Mouse (Mus musculus): Measurements from ENCODE around the gene Adamtsl4.
A peak's percentile ranks its signal among the peaks of the same experiment; 100 is the strongest.
"Not testable (repeated sequence)": the region's sequence is repeated elsewhere in the genome, so short reads cannot be mapped to it uniquely, and the experiment has no call there.

Adamtsl4 gene

DNA sequence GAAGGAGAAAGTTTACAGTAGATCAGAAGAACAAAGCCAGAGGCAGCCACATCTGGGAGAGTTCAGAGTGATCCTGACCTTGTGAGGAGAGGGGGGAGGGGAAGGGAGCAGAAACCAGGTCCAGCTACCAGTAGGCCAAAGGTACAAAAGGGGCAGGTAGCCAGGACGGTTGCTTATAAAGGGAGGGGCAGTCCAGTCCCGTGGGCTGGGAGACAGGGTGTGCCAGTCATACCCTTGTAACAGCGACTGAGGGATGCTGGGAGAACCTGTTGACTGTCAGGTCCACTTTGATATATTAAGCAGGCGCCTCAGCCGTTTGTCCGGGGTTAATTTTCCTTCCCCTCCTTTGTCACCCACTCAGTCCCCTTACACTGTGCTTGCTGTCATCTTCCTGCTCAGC, 12.9 kb downstream of the Adamtsl4 start:
- DNase-seq: no peak

DNA sequence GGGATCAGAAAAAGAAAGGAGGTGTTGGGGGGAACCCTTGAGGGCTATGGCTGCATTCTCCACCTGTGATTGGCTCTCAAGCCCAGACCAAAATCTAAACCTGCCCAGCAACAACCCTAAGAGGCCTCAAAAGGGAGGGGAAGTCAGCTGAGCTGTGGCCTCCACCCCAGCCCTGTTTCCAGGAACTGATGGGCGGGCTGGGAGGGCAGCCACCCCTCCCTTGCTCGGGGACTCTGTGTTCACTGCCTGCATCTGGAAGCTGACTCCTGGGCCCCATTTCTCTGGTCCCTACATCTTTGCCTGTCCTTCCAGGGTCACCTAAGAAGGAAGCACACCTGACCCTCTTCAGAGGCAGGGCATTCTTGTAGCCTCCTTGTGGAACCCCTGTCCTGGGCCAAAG, 13.5 kb downstream of the Adamtsl4 start:
- DNase-seq: no peak

DNA sequence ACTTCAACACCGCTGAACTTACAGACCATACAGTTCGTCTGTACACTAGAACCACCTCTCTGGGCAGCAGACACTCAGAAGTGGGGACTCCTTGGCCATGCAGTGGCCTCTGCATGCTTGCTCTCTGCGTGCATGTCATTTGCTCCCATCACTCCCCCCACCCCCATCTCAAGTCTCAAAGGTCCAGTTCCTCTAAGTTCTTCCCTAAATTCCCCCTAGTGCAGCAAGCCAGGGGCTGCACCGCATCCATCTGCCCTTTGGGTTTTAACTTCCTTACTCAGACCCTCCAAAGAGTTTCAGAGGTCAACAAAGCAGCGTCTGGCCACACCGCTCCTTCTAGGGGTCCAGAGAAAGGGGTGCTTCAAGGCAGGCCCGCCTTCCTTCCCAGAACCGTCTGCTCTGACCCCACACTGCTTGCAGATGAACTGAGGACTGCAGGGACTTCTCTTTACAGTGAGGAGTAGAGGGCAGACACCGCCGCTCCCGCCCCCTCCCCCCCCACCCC, 14.0 kb downstream of the Adamtsl4 start:
- no peak for DNase-seq

DNA sequence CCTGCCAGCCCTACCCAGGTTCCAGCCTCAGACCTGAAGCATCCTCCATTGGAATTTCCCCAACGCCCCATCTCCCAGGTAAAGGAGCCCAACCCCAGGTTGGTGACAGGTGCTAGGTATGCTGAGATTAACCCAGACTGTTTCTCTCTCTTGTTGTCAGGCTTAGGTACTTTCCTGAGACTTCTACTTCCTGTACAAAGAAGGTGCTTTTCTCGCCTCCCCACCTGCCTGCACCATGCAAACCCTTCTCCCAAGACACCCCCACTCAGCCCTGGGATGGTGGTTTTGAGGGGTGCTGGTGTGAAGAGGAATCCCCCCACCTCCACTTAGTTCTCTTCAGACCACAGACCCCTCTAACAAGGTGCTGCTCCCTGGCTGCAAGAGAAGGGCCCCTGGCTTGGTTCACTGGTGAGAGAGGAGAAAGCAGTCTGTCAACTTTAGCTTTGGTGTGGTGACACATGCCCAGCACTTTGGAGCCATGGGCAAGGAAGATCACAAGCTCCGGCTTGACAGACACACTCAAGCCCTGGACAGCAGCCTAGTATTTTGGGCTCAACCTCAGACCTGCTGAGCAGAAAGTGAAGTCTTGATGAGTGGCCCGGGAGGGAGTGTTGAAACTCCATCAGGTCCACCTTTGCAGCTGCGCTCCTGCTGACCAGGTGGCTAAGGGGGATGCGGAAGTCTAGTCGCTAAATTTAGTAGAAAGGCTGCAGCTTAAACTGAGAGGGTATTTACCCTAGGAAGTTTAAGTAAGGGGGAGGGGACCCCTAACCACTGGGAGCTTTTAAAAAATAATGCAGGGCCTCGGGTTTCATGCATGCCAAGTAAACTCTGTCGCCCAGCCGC, 14.6 kb downstream of the Adamtsl4 start:
- no peak for DNase-seq

DNA sequence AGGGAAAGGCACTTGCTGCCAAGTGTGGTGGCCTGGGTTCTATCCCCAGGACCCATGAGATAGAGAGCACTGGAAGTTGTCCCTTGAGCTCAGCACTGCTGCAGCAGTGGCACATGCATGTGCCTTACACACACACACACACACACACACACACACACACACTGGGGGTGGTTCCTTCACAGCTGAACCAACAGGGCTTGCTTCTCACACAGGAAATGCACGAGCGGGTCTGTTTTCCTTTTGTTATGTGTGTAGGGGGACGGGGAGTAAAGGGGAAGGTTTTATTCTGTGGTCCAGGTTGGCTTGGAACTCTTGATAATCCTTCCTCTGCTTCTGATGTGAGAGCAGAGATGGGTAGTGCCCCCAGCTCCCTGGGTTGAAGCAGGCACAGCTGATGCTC, 15.3 kb downstream of the Adamtsl4 start:
- no peak for DNase-seq

DNA sequence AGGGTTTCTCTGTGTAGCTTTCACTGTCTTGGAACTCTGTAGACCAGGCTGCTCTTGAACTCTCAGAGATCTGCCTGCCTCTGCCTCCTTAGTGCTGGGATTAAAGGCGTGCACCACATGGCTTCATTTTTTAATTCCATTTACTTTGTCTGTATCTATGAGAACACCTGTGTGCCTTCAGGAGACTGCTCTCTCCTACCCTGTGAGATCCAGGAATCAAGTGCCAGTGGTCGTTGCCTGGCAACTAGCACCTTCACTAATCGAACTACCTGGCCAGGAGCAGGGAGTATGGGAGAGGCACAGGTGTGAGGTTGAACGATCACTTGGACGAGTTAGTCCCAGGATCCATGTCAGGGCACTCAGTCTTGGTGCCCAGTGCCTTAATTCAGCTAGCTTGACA, 16.5 kb downstream of the Adamtsl4 start:
- DNase-seq: no peak

DNA sequence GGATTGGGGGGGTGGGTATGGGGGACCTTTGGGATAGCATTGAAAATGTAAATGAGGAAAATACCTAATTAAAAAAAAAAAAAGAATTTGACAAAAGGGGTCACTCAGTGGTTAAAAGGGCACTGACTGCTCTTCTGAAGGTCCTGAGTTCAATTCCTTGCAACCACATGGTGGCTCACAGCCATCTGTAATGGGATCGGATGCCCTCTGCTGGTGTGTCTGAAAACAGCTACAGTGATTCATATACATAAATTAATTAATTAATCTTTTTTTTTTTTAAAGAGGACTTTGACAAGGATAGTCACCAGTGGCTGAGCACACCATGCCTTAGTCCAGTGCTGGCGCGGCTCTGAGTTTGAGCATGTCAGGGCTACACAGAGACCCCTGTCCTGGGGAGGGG, 17.3 kb downstream of the Adamtsl4 start:
- DNase-seq: not testable (repeated sequence)

DNA sequence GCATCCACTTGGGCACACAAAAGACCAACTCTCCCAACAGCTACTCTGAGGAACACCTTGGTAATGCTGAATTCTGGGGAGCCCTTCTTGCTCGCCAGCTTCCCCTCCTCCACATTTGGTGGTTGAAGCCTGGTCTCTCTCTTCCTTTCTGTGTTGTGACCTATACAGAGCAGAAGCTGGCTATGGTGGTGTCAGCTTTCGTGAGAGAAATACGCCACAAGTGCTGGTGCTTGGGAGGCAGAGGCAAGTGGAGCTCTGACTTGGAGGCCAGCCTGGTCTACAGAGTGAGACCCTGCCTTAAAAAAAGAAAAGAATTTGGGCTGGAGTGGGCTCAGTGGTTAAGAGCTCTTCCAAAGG, 18.4 kb downstream of the Adamtsl4 start:
- DNase-seq: no peak

DNA sequence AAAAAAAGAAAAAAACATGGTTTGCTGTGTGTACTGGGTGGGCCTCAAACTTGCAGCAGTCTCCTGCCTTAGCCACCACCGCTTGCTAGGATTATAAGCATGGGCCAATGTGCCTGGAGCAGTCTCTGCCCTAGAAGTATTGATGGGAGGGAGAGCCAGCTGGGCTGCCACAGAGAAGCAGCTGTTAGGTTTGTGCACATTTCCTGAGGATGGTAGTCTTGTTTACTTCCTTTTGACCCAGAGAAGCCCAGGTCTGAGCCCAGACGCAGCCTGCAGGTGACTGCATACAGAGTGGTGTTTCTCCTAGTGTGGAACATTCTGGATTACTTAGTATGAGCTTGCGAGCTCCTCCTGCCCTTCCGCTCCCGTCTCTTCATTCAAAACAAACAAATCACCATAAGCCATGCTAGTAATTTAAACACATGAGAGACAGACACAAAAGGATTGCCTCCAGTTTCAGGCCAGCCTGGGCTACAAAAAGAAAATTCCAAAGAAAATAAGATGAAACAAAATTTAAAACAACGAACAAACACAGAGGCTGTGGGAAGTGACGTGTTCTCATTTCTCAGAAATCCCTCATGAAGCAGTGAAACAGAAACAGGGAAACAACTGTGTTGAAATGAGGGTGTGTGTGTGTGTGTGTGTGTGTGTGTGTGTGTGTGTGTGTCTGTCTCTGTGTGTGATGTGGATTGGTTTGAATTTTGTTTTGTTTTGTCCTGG, 19.0 kb downstream of the Adamtsl4 start:
- no peak for DNase-seq

DNA sequence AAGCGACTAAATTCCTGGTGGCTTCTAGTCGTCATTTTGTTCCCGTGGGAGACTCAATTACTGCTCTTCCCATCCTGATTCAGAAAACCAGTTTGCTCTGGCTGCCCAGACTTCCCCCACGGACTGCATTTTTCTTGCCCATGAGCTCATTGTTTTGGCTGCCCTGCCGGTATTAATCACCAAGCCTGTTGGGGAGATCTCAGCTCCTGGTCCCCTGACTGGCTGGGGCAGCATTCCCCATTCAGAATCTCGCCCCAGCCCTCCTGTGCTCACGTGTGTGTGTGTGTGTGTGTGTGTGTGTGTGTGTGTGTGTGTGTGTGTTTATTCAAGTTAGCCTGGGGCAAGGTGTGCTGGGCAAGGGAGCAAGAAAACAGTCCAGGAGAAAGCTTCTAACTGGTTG, 19.7 kb downstream of the Adamtsl4 start:
- DNase-seq: peak; percentile 51

DNA sequence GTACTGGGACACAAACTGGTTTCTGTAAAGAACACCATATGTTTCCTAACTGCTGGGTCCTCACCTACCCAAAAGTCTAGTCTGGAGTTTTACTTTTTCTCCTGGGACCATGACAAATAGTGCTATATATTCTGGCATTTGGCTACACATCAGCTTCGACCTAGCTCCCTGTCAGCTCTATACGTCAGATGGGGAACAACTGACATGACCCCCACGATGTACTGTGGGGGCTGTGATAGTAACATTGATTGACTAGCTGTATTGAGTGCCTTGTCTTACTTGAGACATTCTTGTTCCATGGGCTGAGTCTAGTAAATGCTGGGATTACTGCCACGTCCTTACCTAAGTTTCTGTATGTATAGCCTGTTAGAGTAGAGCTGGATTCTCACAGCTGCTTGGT, 20.2 kb downstream of the Adamtsl4 start:
- DNase-seq: no peak

DNA sequence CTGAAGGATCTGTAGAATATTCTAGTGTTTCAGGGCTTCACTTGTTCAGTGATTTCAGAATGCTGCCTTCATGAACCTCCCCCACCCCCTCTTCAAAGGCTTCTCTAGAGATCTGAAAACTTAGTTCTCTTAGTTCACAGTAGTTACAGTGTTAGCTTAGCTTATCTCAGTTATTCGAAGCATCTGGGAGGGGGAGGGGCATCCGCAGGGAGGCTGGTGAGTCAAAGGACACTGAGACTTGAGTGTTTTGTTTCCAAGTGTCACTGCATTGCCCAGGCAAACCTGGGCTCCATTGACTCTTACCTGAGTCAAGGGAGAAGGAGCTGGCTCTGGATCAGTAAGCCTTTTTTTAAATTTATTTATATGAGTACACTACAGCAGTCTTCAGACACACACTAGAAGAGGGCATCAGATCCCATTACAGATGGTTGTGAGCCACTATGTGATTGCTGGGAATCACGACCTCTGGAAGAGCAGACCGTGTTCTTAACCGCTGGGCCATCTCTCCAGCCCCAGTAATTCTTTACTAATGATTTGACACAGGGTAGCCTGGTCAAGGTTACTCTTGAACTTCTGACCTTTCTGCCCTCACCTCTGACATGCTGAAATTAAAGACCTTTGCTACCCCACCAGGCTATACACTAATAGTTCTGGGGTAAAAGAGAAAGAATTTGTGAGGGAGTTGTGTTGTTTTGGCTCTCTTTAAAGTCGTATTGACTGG, 21.4 kb downstream of the Adamtsl4 start:
- no peak for DNase-seq

DNA sequence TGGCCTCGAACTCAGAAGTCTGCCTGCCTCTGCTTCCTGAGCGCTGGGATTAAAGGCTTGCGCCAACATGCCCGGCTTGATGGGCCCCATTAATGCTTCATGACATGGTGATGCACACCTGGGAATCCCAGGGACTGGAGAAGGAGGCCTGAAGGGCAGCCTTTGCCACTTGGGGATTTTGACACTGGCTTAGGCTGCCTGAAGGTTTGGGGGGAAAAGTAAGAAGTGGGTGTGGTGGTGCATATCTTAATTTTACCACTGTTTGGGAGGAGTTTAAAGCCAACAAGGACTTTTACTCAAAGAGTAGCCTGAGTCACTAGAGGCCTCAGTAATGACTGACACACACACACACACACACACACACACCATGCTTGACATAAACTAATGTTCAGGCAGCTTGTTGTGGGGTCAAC, 22.8 kb downstream of the Adamtsl4 start:
- no peak for DNase-seq

DNA sequence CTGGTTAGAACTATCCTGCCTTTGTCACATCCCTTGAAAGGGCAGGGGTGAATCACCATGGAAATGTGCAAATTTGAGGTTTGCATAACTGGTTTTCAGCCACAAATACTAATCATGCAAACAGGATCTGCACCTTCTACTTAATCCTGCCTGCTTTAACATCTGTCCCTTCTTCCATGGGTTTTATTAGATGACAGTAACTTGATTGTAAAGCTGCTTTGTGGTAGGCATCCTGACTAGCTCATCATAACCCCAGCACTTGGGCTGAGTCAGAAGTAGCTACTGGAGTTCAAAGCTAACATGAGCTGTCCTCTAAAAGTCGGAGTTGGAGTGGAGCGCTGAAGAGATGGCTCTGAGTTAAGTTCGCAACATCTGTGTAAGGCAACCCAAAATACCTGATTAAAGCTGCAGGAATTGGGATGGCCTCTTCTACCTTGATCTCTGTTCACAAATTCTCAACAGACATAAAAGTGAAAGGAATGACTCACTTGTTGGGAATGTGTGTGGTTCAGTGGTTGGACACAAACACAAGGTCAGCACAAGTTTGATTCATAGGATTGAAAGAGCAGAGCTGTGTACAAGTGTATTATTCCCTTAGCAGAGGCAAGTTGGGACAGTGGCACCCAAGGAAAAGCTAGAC, 23.6 kb downstream of the Adamtsl4 start:
- DNase-seq: no peak

DNA sequence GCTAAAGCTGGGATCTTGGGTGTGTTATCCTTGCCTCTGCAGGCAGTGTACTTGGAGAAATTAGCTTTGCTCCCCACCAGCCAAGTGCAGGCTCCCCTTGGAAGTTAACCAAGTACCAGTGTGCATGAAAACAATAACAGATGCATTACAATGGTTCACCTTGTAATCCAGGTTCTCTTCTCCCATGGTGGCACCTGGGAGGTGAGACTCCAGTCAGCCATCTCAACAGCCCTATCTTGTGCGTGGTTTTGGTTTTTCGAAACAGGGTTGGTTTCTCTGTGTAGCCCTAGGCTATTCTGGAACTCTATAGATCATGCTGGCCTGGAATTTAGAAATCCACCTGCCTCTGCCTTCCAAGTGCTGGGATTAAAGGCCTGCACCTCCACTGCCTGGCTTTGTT, 24.2 kb downstream of the Adamtsl4 start:
- no peak for DNase-seq

DNA sequence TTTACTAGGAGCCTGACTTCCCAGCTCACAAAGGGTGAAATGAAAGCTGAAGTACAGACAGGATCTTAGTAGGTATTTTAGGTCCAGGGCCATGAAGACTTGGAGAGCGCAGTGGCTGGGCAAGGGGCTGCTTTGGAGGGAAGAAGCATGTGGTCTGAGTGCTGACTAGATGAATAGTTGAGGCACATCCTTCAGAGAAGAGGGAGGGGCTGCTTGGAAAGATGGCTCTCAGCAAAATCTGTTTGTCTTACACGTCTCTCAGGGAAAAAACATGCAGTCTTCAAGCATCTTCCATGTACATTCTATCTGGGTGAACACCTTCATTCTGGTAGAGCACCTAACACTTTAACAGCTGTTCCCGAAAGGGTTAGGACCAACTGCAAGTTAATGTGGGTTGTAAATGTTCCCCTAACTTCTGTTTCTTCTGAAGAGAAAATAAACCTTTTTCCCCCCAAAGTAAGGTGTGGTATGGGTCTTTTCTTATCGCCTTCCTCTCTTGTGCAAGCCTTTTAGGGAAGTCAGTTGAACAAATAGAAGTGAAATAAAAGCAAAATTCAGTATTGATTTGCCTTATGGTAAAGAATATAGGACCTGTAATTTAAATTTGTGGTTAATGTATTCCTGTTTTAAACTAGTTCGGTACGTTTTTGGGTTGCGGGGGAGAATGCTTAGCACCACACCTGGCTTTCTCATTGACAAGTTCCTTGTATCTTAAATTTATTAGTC, 24.8 kb downstream of the Adamtsl4 start:
- no peak for DNase-seq

DNA sequence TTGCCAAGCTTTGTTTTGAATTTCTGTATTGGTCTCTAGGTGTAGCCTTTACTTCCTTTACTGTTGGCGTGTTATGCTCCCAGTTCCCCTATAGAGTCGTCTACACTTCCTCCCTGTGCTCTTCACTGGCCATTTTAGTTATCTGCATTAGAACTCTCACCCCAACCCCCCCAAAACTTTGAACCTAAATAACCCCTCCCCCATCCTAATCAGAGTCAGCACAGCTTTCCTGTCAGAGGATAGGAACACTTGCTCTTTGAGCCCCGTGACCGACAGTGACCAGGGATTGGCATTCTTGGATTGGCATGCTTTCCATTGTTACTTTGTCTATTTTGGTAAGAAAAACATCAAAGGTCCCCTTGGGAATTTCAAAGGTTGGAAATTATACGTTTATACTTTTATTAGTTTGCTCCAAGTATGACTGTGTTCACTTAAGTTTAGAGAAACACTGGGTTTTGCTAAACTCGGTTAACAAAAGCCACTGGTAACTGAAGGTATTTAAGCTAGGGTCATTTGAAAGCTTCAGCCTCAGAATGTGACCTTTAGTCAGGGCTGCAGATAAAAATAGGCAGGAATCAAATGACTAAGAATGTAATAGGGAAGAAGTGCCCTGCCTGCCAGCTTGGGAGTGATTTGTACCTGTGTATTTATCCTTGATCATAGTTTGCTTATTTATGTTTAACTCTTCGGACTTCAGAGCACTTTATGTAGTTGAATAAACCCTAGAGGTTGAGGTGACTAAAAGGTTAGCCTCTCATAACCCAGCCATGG, 25.6 kb downstream of the Adamtsl4 start:
- DNase-seq: no peak

DNA sequence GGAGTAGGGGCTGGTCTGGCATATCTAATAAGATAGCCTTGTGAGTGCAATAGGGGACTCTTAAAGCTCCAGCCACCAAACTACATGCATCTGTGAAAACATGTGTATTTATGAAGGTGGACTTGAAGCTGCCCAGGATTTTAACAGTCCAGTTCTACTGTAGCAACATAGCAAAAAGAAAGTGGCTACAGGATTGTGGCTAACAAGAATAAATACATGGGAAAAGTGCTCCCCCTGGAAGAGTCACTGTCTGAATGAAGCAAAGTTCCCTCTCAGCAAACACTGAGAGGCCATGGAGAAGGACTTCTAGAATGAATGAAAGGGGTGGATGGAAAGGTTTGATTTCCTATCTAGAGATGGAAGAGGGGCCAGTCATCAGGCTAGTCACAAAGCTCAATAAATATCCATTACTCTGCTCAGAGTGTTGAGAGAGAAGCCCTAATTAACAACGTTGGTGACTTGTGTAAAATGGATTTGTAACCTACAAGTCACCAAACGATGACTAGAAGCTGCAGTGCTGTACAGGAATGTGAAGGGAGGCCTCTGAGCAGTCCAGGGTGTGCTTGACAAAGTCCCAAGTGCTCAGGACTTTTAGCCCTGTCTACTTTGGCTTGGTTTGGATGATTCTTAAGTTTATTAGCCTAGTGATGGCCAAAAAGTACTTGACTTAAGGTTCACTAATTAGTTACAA, 26.8 kb downstream of the Adamtsl4 start:
- DNase-seq: no peak

DNA sequence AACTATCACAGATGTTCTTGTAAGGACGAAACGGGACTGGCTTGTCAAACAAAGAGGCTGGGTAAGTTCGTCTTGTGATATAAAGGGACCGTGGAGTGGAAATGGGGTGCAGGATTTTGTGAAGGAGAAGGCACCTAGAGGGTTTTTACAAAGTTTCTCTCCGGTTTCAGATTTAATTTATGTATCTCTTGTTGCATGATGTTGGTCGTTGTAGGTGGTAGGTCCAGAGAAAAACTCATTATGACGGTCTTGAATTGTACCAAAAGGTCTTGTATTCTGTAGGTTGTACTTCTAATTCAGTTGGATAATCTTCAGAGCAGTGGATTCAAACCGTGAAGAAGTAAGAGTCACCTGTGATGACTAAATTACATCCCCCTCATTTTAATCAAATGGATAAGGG, 27.8 kb downstream of the Adamtsl4 start:
- DNase-seq: no peak

DNA sequence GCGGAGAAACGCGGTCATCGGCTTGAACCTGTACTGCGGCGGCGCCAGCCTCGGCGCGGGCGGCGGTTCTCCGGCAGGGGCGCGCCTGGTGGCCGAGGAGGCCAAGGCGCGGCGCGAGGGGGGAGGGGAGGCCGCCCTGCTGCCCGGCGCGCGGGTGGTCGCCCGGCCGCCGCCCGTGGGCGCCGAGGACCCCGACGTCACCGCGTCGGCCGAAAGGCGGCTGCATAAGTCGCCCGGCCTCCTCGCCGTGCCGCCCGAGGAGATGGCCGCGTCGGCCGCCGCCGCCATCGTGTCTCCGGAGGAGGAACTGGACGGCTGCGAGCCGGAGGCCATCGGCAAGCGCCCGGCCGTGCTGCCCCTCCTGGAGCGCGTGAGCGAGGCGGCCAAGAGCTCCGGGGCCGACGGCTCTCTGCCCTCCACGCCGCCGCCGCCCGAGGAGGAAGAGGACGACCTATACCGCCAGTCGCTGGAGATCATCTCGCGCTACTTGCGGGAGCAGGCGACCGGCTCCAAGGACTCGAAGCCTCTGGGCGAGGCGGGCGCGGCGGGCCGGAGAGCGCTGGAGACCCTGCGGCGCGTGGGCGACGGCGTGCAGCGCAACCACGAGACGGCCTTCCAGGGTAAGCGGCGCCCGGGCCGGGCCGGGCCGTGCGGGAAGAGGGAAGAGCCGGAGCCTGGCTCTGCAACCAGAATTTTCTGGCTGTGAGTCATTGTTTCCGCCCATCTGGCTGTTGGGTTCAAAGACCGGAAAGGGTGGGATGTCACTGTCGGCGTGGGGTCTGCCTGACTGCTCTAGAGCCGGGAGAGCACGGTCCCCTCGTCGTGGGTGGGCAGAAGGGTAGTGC, 28.6 kb downstream of the Adamtsl4 start:
- DNase-seq: peak; percentile 64
